Mouse (Mus musculus) 416B (cell line): ENCODE results near the gene Tirap.
"Not testable (repeated sequence)": the region's sequence is repeated elsewhere in the genome, so short reads cannot be mapped to it uniquely, and the experiment has no call there.

Experiments
- DNase-seq: peaks from one replicate; pipeline ENCODE4 v3.0.0; 2011; ENCODE audit warnings: low read depth

The Tirap gene

DNA sequence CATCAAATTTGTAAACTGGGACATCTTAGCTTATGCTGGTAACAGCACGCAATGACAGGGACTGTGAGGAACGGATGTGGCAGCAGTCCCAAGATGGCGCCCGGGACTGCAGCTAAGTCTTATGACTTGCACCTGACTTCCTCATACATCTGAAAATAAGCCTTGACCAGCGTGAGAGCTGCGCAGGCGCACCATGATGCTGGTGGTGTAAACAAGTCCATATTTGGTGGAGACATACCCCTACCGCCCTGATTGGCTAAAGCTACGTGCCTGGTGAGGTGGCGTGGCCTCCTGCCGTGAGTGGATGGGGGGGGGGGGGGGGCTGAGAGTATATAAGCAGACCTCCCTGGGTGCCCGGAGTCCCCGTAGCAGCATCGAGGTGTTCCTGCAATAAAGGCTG, 52.8 kb downstream of the Tirap start:
- DNase-seq, result not testable (repeated sequence)

DNA sequence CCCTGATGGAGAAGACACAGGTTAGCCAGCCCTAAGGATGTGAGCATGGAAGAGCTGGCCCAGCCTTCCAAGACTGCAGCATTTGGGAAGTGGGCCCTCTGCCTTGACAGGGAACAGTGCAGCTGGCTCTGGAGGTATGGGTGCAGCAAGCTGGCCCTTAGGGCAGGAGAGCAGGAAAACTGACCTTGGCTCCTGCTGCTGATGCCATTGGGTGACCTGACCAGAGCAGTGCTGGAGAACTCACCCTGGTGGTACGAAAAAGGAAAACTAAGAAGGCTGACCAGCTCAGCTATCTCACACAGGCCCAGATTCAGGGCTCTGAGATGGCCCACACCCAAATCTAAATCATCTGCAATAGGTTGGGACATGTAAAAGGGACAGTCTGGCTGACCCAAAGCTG, 54.3 kb downstream of the Tirap start:
- no peak for DNase-seq

GRCm38 (mm10) chr9:35145118-35145517, 55.0 kb downstream of the Tirap start:
- no peak for DNase-seq

DNA sequence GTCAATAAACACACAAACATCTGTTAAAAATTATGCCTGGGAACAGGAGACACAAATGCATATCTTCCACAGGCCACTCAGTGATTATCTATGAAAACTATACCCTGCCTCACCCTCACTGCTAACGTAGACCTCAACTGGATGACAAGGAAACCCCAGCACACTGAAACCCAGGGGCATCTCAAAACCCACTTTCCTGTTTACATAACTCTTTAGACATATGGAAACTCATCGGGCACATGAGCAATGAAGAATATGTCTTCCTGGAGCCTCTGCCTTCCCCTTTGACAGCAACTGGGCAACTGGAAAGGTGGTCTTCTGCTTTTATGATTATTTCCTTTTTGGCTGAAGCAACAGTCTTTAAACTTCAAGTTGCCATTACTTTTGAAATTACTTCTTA, 57.9 kb downstream of the Tirap start:
- peak; percentile 26 for DNase-seq

- no peak for DNase-seq
These were observed 60.8 kb downstream of the Tirap start for GRCm38 (mm10) chr9:35139231-35139744.

- DNase-seq, result no peak
These were observed 62.1 kb downstream of the Tirap start for GRCm38 (mm10) chr9:35138029-35138428.

GRCm38 (mm10) chr9:35135575-35135974, 64.5 kb downstream of the Tirap start:
- peak; percentile 79 for DNase-seq
